Mouse (Mus musculus) myocyte (in vitro differentiated cells): ENCODE data around the gene Snapc2.

Experiments used
- CEBPB ChIP-seq: IDR thresholded peaks from 2 replicates; pipeline ENCODE4 v1.6.1; 2011; ENCODE audit warnings: mild to moderate bottlenecking, moderate library complexity; ENCODE audit not compliant: poor library complexity, insufficient read depth, severe bottlenecking
- MYOD1 ChIP-seq, 3 experiments: IDR thresholded peaks; one replicate each; pipeline ENCODE4 v1.6.1; 2011; ENCODE audit warnings: control low read depth in 2 of 3, low read depth in 2 of 3, mild to moderate bottlenecking in 2 of 3, moderate library complexity in 1 of 3; ENCODE audit not compliant: insufficient read length in 2 of 3, control insufficient read depth in 1 of 3
- MYOG ChIP-seq, 3 experiments: IDR thresholded peaks; one replicate each; pipeline ENCODE4 v1.6.1; 2011; ENCODE audit warnings: control low read depth in 2 of 3, low read depth in 2 of 3, mild to moderate bottlenecking in 2 of 3; ENCODE audit not compliant: insufficient read length in 2 of 3, control insufficient read depth in 1 of 3, insufficient read depth in 1 of 3
- POLR2A ChIP-seq: IDR thresholded peaks from one replicate; pipeline ENCODE4 v1.6.1; 2011; ENCODE audit warnings: low read depth, mild to moderate bottlenecking, control low read depth, moderate library complexity; ENCODE audit not compliant: insufficient read length
- REST ChIP-seq: IDR thresholded peaks from one replicate; pipeline ENCODE4 v1.6.1; 2011; ENCODE audit warnings: mild to moderate bottlenecking, control low read depth, moderate library complexity; ENCODE audit not compliant: insufficient read depth, insufficient read length

DNA sequence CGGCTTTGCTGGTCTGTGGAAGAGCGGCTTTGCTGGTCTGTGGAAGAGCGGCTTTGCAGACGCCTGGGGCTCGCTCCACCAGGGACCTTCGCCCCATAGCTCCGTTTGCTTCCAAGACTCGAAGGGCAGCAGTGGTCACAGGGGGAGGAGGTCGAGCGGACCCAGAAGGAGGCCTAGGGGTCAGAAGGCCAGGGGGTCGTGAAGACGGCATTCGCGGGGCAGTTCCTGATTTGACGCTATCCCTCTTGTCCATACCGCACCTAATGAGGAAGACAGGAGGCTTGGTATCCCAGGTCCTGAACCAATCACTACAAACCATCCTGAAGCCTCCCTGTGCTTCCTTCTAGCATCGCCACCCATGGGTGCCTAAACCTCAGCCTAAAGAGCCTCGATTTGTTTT, 36.6 kb upstream of the Snapc2 start:
- no peak for TF ChIP-seq MYOD1 (IDR thresholded peaks at IDR 0.05; ENCODE audit: control insufficient read depth in 1 of 3, insufficient read length in 2 of 3, low read depth in 2 of 3)
- TF ChIP-seq POLR2A: no peak
- no peak for TF ChIP-seq REST
- TF ChIP-seq MYOG (IDR thresholded peaks at IDR 0.05; ENCODE audit: control insufficient read depth in 1 of 3, insufficient read depth in 1 of 3, insufficient read length in 2 of 3, low read depth in 2 of 3): no peak
- no peak for TF ChIP-seq CEBPB
